Mouse (Mus musculus) heart, embryonic 13.5 days (tissue): ENCODE data around the gene Sugt1. TPM values are rescaled to one million over a fixed set of nuclear protein-coding genes. Genes with fewer than 3 reads are reported as not detected.
A peak's percentile ranks its signal among the peaks of the same experiment; 100 is the strongest.

Experiments used
- ATAC-seq: fragments of 200-750 bp; cut with Nextera tagmentation; 2 replicates; pipeline ENCODE4 v1.8.0; 2017; ENCODE audit warnings: moderate TSS enrichment; ENCODE audit not compliant: insufficient number of reproducible peaks, low FRiP score, low TSS enrichment; ENCODE audit errors: extremely low read depth
- H3K27ac ChIP-seq: fragments of 300-500 bp; sonication (generic); replicated peaks from 2 replicates; pipeline ENCODE4 v1.5.1; 2015; ENCODE audit warnings: moderate library complexity, mild to moderate bottlenecking, inconsistent platforms
- H3K27me3 ChIP-seq: fragments of 300-500 bp; sonication (generic); replicated peaks from 2 replicates; pipeline ENCODE4 v1.6.1; 2015; ENCODE audit warnings: mild to moderate bottlenecking, inconsistent platforms
- H3K36me3 ChIP-seq: fragments of 300-500 bp; sonication (generic); 2 replicates; pipeline ENCODE4 v1.6.1; 2015; ENCODE audit warnings: mild to moderate bottlenecking, inconsistent platforms
- H3K4me1 ChIP-seq: fragments of 300-500 bp; sonication (generic); 2 replicates; pipeline ENCODE4 v1.6.1; 2015; ENCODE audit warnings: inconsistent platforms
- H3K4me2 ChIP-seq: fragments of 300-500 bp; sonication (generic); 2 replicates; pipeline ENCODE4 v1.6.1; 2015; ENCODE audit warnings: inconsistent platforms, mild to moderate bottlenecking, moderate library complexity
- H3K4me3 ChIP-seq: fragments of 300-500 bp; sonication (generic); 2 replicates; pipeline ENCODE4 v1.5.1; 2015; ENCODE audit warnings: moderate library complexity, mild to moderate bottlenecking, inconsistent platforms
- H3K9ac ChIP-seq: fragments of 300-500 bp; sonication (generic); 2 replicates; pipeline ENCODE4 v1.6.1; 2015; ENCODE audit warnings: inconsistent platforms, mild to moderate bottlenecking, moderate library complexity
- H3K9me3 ChIP-seq: fragments of 300-500 bp; sonication (generic); 2 replicates; pipeline ENCODE4 v1.6.1; 2016; ENCODE audit warnings: inconsistent platforms
- WGBS: fragments of 180-500 bp; shearing (Covaris S2); methylation state at CpG from one replicate; pipeline ENCODE4 v1.1.7; 2015; ENCODE audit warnings: mixed read lengths; 5-methylcytosine and 5-hydroxymethylcytosine counted together
- polyA plus RNA-seq: library from polyadenylated mRNA; unstranded; fragments of >200 nt; fragmentation: Nextera tagmentation; extraction: Ambion mirVana; gene quantifications from 2 replicates; pipeline ENCODE4 v1.2.1, GENCODE M21; 2015

Sugt1 gene
- polyA plus RNA-seq, 1 experiment from 2014 or later = 95.3 TPM

- Histone ChIP-seq H3K36me3 (peaks cover 26% of the 10 kb centered on the region), H3K27ac (no peak overlapping the region), H3K4me1 (peaks cover 11% of the 10 kb centered on the region), H3K4me3 (no peak overlapping the region), H3K9me3 (no peaks in the 10 kb centered on the region), H3K27me3 (no peaks in the 10 kb centered on the region), H3K4me2 (no peak overlapping the region), H3K9ac (no peak overlapping the region)
- no peak for ATAC-seq
- 80% methylated on average over 5 of the region's 5 CpGs for WGBS
These were observed 3.8 kb upstream of the Sugt1 start for GRCm38 (mm10) chr14:79583526-79584245.

GRCm38 (mm10) chr14:79586499-79587138, 872 bp upstream of the Sugt1 start:
- peaks cover 25% of the 10 kb centered on the region for H3K4me1 ChIP-seq
- H3K27me3 ChIP-seq = no peaks in the 10 kb centered on the region
- no peaks in the 10 kb centered on the region for H3K9me3 ChIP-seq
- H3K4me3 ChIP-seq = peak overlapping the region; percentile 73
- H3K9ac ChIP-seq = peak overlapping the region; percentile 87
- H3K4me2 ChIP-seq = peak overlapping the region; percentile 85
- H3K27ac ChIP-seq = peak overlapping the region; percentile 92
- 33% methylated on average over 16 of the region's 16 CpGs for WGBS
- peaks cover 21% of the 10 kb centered on the region for H3K36me3 ChIP-seq
- no peak for ATAC-seq

GRCm38 (mm10) chr14:79587852-79588229, 350 bp downstream of the Sugt1 start:
- H3K27ac ChIP-seq = peak overlapping the region; percentile 92
- H3K27me3 ChIP-seq = no peaks in the 10 kb centered on the region
- H3K4me3 ChIP-seq = peak overlapping the region; percentile 73
- ATAC-seq = no peak
- peak overlapping the region; percentile 87 for H3K9ac ChIP-seq
- H3K4me2 ChIP-seq = peak overlapping the region; percentile 94
- no peaks in the 10 kb centered on the region for H3K9me3 ChIP-seq
- peaks cover 25% of the 10 kb centered on the region for H3K4me1 ChIP-seq
- H3K36me3 ChIP-seq = peaks cover 24% of the 10 kb centered on the region
- under 1% methylated on average over 9 of the region's 9 CpGs for WGBS

- H3K9me3 ChIP-seq = no peaks in the 10 kb centered on the region
- WGBS = 72% methylated on average over 9 of the region's 9 CpGs
- H3K27me3 ChIP-seq = no peaks in the 10 kb centered on the region
- H3K4me2 ChIP-seq = peak overlapping the region; percentile 94
- H3K4me3 ChIP-seq = peak overlapping the region; percentile 73
- H3K4me1 ChIP-seq = peaks cover 25% of the 10 kb centered on the region
- H3K27ac ChIP-seq = no peak overlapping the region
- H3K9ac ChIP-seq = peak overlapping the region; percentile 87
- ATAC-seq = no peak
- peaks cover 21% of the 10 kb centered on the region for H3K36me3 ChIP-seq
These were observed 1.1 kb downstream of the Sugt1 start for GRCm38 (mm10) chr14:79588534-79588951.

- WGBS = 92% methylated on average over 6 of the region's 6 CpGs
- peaks cover 25% of the 10 kb centered on the region for H3K36me3 ChIP-seq
- no peak for ATAC-seq
- no peak overlapping the region for H3K4me3 ChIP-seq
- H3K4me2 ChIP-seq = peak overlapping the region; percentile 94
- H3K9me3 ChIP-seq = no peaks in the 10 kb centered on the region
- no peak overlapping the region for H3K27ac ChIP-seq
- H3K27me3 ChIP-seq = no peaks in the 10 kb centered on the region
- H3K4me1 ChIP-seq = peaks cover 25% of the 10 kb centered on the region
- H3K9ac ChIP-seq = no peak overlapping the region
These were observed 1.9 kb downstream of the Sugt1 start for GRCm38 (mm10) chr14:79589401-79589800.

GRCm38 (mm10) chr14:79590916-79591315, 3.4 kb downstream of the Sugt1 start:
- H3K36me3 ChIP-seq = peaks cover 40% of the 10 kb centered on the region
- H3K4me1 ChIP-seq = peaks cover 25% of the 10 kb centered on the region
- H3K27me3 ChIP-seq = no peaks in the 10 kb centered on the region
- H3K4me3 ChIP-seq = no peak overlapping the region
- no peak overlapping the region for H3K27ac ChIP-seq
- H3K9ac ChIP-seq = no peak overlapping the region
- ATAC-seq = no peak
- H3K4me2 ChIP-seq = no peak overlapping the region
- 91% methylated on average over 8 of the region's 8 CpGs for WGBS
- no peaks in the 10 kb centered on the region for H3K9me3 ChIP-seq

- H3K4me3 ChIP-seq = no peak overlapping the region
- no peak overlapping the region for H3K4me2 ChIP-seq
- peaks cover 47% of the 10 kb centered on the region for H3K36me3 ChIP-seq
- no peak overlapping the region for H3K27ac ChIP-seq
- 90% methylated on average over 2 of the region's 2 CpGs for WGBS
- peaks cover 24% of the 10 kb centered on the region for H3K4me1 ChIP-seq
- ATAC-seq = no peak
- no peaks in the 10 kb centered on the region for H3K27me3 ChIP-seq
- no peak overlapping the region for H3K9ac ChIP-seq
- no peaks in the 10 kb centered on the region for H3K9me3 ChIP-seq
These were observed 4.1 kb downstream of the Sugt1 start for GRCm38 (mm10) chr14:79591611-79592010.

GRCm38 (mm10) chr14:79594069-79594468, 6.6 kb downstream of the Sugt1 start:
- H3K4me2 ChIP-seq = no peak overlapping the region

GRCm38 (mm10) chr14:79596602-79597001, 9.1 kb downstream of the Sugt1 start:
- Histone ChIP-seq H3K27me3 (no peaks in the 10 kb centered on the region), H3K9ac (no peak overlapping the region), H3K27ac (no peak overlapping the region), H3K4me1 (peaks cover 3% of the 10 kb centered on the region; the same call in 1 of the 2 replicates), H3K36me3 (peaks cover 81% of the 10 kb centered on the region), H3K4me3 (no peak overlapping the region), H3K4me2 (no peak overlapping the region), H3K9me3 (no peaks in the 10 kb centered on the region)
- ATAC-seq = no peak
- WGBS = 67% methylated on average over 4 of the region's 4 CpGs

More at GRCm38 (mm10) chr14:79594069-79594468, 6.6 kb downstream of the Sugt1 start:
- H3K9me3 ChIP-seq = no peaks in the 10 kb centered on the region
- H3K9ac ChIP-seq = no peak overlapping the region
- ATAC-seq = no peak
- no peaks in the 10 kb centered on the region for H3K27me3 ChIP-seq
- H3K4me3 ChIP-seq = no peak overlapping the region
- H3K36me3 ChIP-seq = peaks cover 67% of the 10 kb centered on the region
- H3K27ac ChIP-seq = no peak overlapping the region
- WGBS = 86% methylated on average over 5 of the region's 5 CpGs
- peaks cover 12% of the 10 kb centered on the region for H3K4me1 ChIP-seq

- no peak overlapping the region for H3K9ac ChIP-seq
- no peaks in the 10 kb centered on the region for H3K9me3 ChIP-seq
- no peak overlapping the region for H3K27ac ChIP-seq
- ATAC-seq = no peak
- H3K4me2 ChIP-seq = no peak overlapping the region
- H3K4me1 ChIP-seq = no peaks in the 10 kb centered on the region
- H3K4me3 ChIP-seq = no peak overlapping the region
- WGBS = 80% methylated on average over 2 of the region's 2 CpGs
- no peaks in the 10 kb centered on the region for H3K27me3 ChIP-seq
- H3K36me3 ChIP-seq = peaks cover 89% of the 10 kb centered on the region
These were observed 18.4 kb downstream of the Sugt1 start for GRCm38 (mm10) chr14:79605881-79606280.

- no peaks in the 10 kb centered on the region for H3K9me3 ChIP-seq
- ATAC-seq = no peak
- H3K27ac ChIP-seq = no peak overlapping the region
- H3K9ac ChIP-seq = no peak overlapping the region
- H3K27me3 ChIP-seq = no peaks in the 10 kb centered on the region
- H3K4me1 ChIP-seq = no peaks in the 10 kb centered on the region
- no peak overlapping the region for H3K4me3 ChIP-seq
- peaks cover 89% of the 10 kb centered on the region for H3K36me3 ChIP-seq
- H3K4me2 ChIP-seq = no peak overlapping the region
- WGBS = 88% methylated on average over 6 of the region's 6 CpGs
These were observed 18.9 kb downstream of the Sugt1 start for GRCm38 (mm10) chr14:79606392-79606791.

- no peak overlapping the region for H3K4me2 ChIP-seq
- no peaks in the 10 kb centered on the region for H3K4me1 ChIP-seq
- no peaks in the 10 kb centered on the region for H3K9me3 ChIP-seq
- no peak overlapping the region for H3K4me3 ChIP-seq
- H3K27me3 ChIP-seq = no peaks in the 10 kb centered on the region
- no peak overlapping the region for H3K27ac ChIP-seq
- peaks cover 89% of the 10 kb centered on the region for H3K36me3 ChIP-seq
- 87% methylated on average over 3 of the region's 3 CpGs for WGBS
- no peak for ATAC-seq
- H3K9ac ChIP-seq = no peak overlapping the region
These were observed 19.4 kb downstream of the Sugt1 start for GRCm38 (mm10) chr14:79606867-79607266.
